In the genomic region with DNA sequence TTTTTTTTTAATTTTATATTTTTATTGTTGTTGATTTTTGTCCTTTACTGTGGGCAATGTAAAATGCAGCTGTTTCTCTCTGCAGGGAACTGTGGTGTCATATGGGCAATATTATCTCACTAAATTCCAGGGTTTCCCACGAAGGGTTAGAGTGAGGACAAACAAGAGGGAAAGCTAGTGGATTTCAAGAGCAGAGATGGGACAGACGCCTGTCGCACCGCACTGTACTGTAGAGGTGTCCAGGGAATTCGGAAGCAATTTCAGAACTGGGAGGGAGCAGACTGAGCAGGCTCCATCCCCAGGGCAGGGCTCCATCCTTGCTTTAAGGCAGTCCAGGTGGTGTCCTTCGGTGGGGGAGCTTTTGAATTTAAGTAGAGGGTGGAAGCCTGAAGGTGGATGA, we compare ENCODE assay signal across 8 mouse cellular contexts. TPM values are rescaled to one million over a fixed set of nuclear protein-coding genes. Genes with fewer than 3 reads are reported as not detected.
DNase-seq lines count a peak whose midpoint lies in the region; ATAC-seq and TF ChIP-seq lines count a peak whose summit lies in the region.

No protein-coding gene starts in this region.

- peaks cover 17% of the 10 kb centered on the region for H3K4me1 ChIP-seq in embryonic facial prominence, embryonic 15.5 days
- peaks cover 15% of the 10 kb centered on the region for H3K4me1 ChIP-seq in liver, postnatal 0 days (ENCODE audit: insufficient read depth)

- no peak for TF ChIP-seq EP300 in liver, postnatal 0 days (IDR thresholded peaks at IDR 0.05; ENCODE audit: low read depth)

- H3K36me3 ChIP-seq in embryonic facial prominence, embryonic 15.5 days: no peaks in the 10 kb centered on the region
- peaks cover 9% of the 10 kb centered on the region; the same call in 1 of the 2 replicates for H3K36me3 ChIP-seq in liver, postnatal 0 days (replicated peaks; ENCODE audit: insufficient read depth, low read length)

- no peak for TF ChIP-seq CTCF in liver, postnatal 0 days (IDR thresholded peaks at IDR 0.05; ENCODE audit: low read depth)

- H3K27me3 ChIP-seq in embryonic facial prominence, embryonic 15.5 days: no peaks in the 10 kb centered on the region
- H3K27me3 ChIP-seq in liver, postnatal 0 days (ENCODE audit: insufficient read depth, low read length): no peaks in the 10 kb centered on the region

- no peaks in the 10 kb centered on the region for H3K9me3 ChIP-seq in embryonic facial prominence, embryonic 15.5 days (replicated peaks)
- H3K9me3 ChIP-seq in liver, postnatal 0 days (ENCODE audit: low read length): no peaks in the 10 kb centered on the region

- no peak overlapping the region for H3K27ac ChIP-seq in embryonic facial prominence, embryonic 15.5 days (replicated peaks)
- peak overlapping the region; percentile 84 for H3K27ac ChIP-seq in liver, postnatal 0 days (ENCODE audit: low read depth)

- peak; percentile 95 for DNase-seq in heart, adult 11 months
- DNase-seq in heart, postnatal 4 days: no peak
- peak; percentile 20 for DNase-seq in induced T-regulatory cell, adult 2 months (ENCODE audit: low read depth)
- DNase-seq in liver, postnatal 0 days: no peak
- DNase-seq in skeletal muscle tissue, adult 2 months (ENCODE audit: low read depth, low spot score): peak; percentile 27
- no peak for DNase-seq in testis, postnatal 14 days (ENCODE audit: low spot score)
- DNase-seq in urinary bladder, postnatal 4 days (ENCODE audit: low spot score in 2 of 2): no peak

- ATAC-seq in embryonic facial prominence, embryonic 15.5 days (ENCODE audit: insufficient number of reproducible peaks, low FRiP score, low TSS enrichment, low read depth): no peak
- peak; percentile 5 for ATAC-seq in liver, postnatal 0 days

- peak overlapping the region; percentile 49 for H3K4me2 ChIP-seq in embryonic facial prominence, embryonic 15.5 days (replicated peaks)
- peak overlapping the region; percentile 50 for H3K4me2 ChIP-seq in liver, postnatal 0 days (ENCODE audit: low read depth, low read length)

- no peak overlapping the region for H3K9ac ChIP-seq in embryonic facial prominence, embryonic 15.5 days
- peak overlapping the region; percentile 87 for H3K9ac ChIP-seq in liver, postnatal 0 days (replicated peaks)

- peak overlapping the region; percentile 42 for H3K4me3 ChIP-seq in embryonic facial prominence, embryonic 15.5 days (replicated peaks)
- H3K4me3 ChIP-seq in liver, postnatal 0 days (ENCODE audit: low read depth, low read length): peak overlapping the region; percentile 65

- WGBS in embryonic facial prominence, embryonic 15.5 days: 28% methylated on average over 6 of the region's 6 CpGs
- 16% methylated on average over 6 of the region's 6 CpGs for WGBS in liver, postnatal 0 days (ENCODE audit: insufficient replicate concordance)

RNA-seq across cellular contexts. Expression of gene Selenop, which starts 2.9 kb away (rescaled TPM):
- total RNA-seq in heart, postnatal 4 days (2021): 100 to 1,000 TPM; 162 to 179 TPM
- polyA plus RNA-seq in embryonic facial prominence, embryonic 15.5 days (2015; fragmentation: Nextera tagmentation; extraction: Ambion mirVana): 154 and 158 TPM in 2 replicates
- polyA plus RNA-seq in liver, postnatal 0 days (2015; fragmentation: Nextera tagmentation; extraction: Ambion mirVana): 4,176 and 4,221 TPM in 2 replicates

RNA-seq across cellular contexts. Expression of gene Ccdc152, which starts 32.1 kb away (rescaled TPM):
- total RNA-seq in heart, postnatal 4 days (2021): under 1 TPM in 1 of 2 experiments, not detected in 1; 0.71 TPM
- polyA plus RNA-seq in embryonic facial prominence, embryonic 15.5 days (2015; fragmentation: Nextera tagmentation; extraction: Ambion mirVana): 0.46 TPM in 1 of 2 replicates, not detected in the other
- polyA plus RNA-seq in liver, postnatal 0 days (2015; fragmentation: Nextera tagmentation; extraction: Ambion mirVana): 5.6 and 5.9 TPM in 2 replicates

Comparison
In these comparisons a context has a peak if more than half of its experiments do, and no peak if none do; other contexts are left out.
1. DNase-seq: peak in heart, adult 11 months (single experiment), induced T-regulatory cell, adult 2 months (single experiment) and skeletal muscle tissue, adult 2 months (single experiment); none in heart, postnatal 4 days (single experiment), liver, postnatal 0 days (single experiment), testis, postnatal 14 days (single experiment) and urinary bladder, postnatal 4 days (0 of 2).
2. RNA of gene Selenop, which starts 2.9 kb away (polyA plus RNA-seq): 4,176 to 4,221 TPM in liver, postnatal 0 days; 154 to 158 TPM in embryonic facial prominence, embryonic 15.5 days; every median in the first group is over 10 times any median in the second.